Mouse (Mus musculus) cortical plate, adult 2 months (tissue): ENCODE measurements around the gene Zfp638.

ENCODE experiments used
- CTCF ChIP-seq: fragments of 200-500 bp; IDR thresholded peaks from 2 replicates; pipeline ENCODE4 v1.5.1; 2011; ENCODE audit warnings: mild to moderate bottlenecking, control low read depth, low read length; ENCODE audit not compliant: insufficient read depth; ENCODE audit errors: extremely low read depth
- POLR2A ChIP-seq: fragments of 200-500 bp; IDR thresholded peaks from 2 replicates; pipeline ENCODE4 v1.6.1; 2011; ENCODE audit warnings: mild to moderate bottlenecking, low read length, control low read depth; ENCODE audit not compliant: insufficient read depth; ENCODE audit errors: extremely low read depth

DNA sequence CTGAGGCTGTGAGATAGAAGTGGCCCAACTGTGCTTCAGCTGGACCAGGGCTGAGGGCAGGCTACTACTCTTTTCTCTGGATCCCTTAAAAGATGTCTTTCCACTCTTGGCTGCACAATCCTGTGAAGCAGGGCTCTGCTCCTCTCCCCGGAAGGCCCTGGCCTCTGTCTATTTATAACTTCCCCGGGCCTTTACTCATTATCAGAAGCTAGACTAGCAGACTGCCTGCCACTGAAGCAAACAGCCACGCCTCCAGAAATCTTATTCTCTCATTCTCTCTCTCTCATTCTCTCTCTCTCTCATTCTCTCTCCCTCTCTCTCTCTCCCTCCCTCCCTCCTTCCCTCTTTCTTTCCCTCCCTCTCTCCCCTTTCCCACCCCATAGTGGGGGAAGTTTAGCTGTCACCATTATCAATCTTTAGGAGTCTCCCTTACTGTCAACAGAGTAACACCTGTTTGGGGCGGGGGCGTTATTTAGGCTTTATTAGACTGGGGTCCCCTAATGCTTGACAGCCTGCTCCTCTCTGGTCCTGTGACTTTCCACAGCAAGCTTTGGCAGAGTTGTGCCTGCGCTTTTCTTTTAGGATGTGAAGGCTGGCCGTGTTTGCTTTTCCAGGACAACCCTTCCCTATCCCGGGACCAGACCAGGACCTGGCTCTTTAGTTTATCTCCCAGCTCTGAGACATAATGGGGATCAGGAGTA, 142.4 kb downstream of the Zfp638 start:
- TF ChIP-seq CTCF (no peak), POLR2A (no peak)
